Mouse (Mus musculus): ENCODE results near the gene Gps2.

- TF ChIP-seq CTCF (IDR thresholded peaks at IDR 0.05; ENCODE audit: low read depth): no peak
- no peak for TF ChIP-seq EP300 (IDR thresholded peaks at IDR 0.05; ENCODE audit: low read depth)
These were observed 25.5 kb downstream of the Gps2 start for GRCm38 (mm10) chr11:69939181-69939580.
